Mouse (Mus musculus) cerebellum, postnatal 36 days (tissue): ENCODE results near the gene Myo16.

Experiments
- DNase-seq, 2 experiments: peaks; one replicate each; pipeline ENCODE4 v3.0.0; 2021 to 2022; ENCODE audit warnings: mixed read lengths in 2 of 2

The Myo16 gene

GRCm38 (mm10) chr8:10634421-10634820 lies 480.7 kb downstream of the Myo16 start:
- peak; percentile 40 to 55 for DNase-seq

- no peak for DNase-seq
These were observed 485.2 kb downstream of the Myo16 start for GRCm38 (mm10) chr8:10638871-10639270.

- DNase-seq: no peak
These were observed 486.6 kb downstream of the Myo16 start for GRCm38 (mm10) chr8:10640176-10640810.

GRCm38 (mm10) chr8:10640859-10641258 lies 487.1 kb downstream of the Myo16 start:
- no peak for DNase-seq

GRCm38 (mm10) chr8:10641343-10641742 lies 487.6 kb downstream of the Myo16 start:
- no peak for DNase-seq

GRCm38 (mm10) chr8:10643244-10643643 lies 489.5 kb downstream of the Myo16 start:
- DNase-seq: no peak

- no peak for DNase-seq
These were observed 490.8 kb downstream of the Myo16 start for GRCm38 (mm10) chr8:10644481-10644880.

GRCm38 (mm10) chr8:10645740-10646139 lies 492.0 kb downstream of the Myo16 start:
- DNase-seq: no peak

- no peak for DNase-seq
These were observed 492.8 kb downstream of the Myo16 start for GRCm38 (mm10) chr8:10646485-10646884.

- no peak for DNase-seq
These were observed 498.0 kb downstream of the Myo16 start for GRCm38 (mm10) chr8:10651546-10652315.

GRCm38 (mm10) chr8:10653282-10653681 lies 499.6 kb downstream of the Myo16 start:
- no peak for DNase-seq

- DNase-seq: no peak
These were observed 501.3 kb downstream of the Myo16 start for GRCm38 (mm10) chr8:10654922-10655518.

GRCm38 (mm10) chr8:10663770-10664470 lies 510.2 kb downstream of the Myo16 start:
- DNase-seq: no peak

- no peak for DNase-seq
These were observed 511.3 kb downstream of the Myo16 start for GRCm38 (mm10) chr8:10664861-10665543.

- DNase-seq: no peak
These were observed 512.1 kb downstream of the Myo16 start for GRCm38 (mm10) chr8:10665821-10666283.

- no peak for DNase-seq
These were observed 518.3 kb downstream of the Myo16 start for GRCm38 (mm10) chr8:10671862-10672548.

GRCm38 (mm10) chr8:10677840-10678410 lies 524.2 kb downstream of the Myo16 start:
- no peak for DNase-seq

- no peak for DNase-seq
These were observed 528.2 kb downstream of the Myo16 start for GRCm38 (mm10) chr8:10681926-10682325.

GRCm38 (mm10) chr8:10683088-10683487 lies 529.4 kb downstream of the Myo16 start:
- no peak for DNase-seq
